Mouse (Mus musculus) urinary bladder, postnatal 14 days (tissue): Measurements from ENCODE around the gene Gm49342.
A peak's percentile ranks its signal among the peaks of the same experiment; 100 is the strongest.

Experiments used
- DNase-seq: peaks from one replicate; pipeline ENCODE4 v3.0.0; 2021; ENCODE audit warnings: low spot score

Gm49342 gene

GRCm38 (mm10) chr14:50981207-50981606 is 36.9 kb downstream of the Gm49342 start:
- no peak for DNase-seq

GRCm38 (mm10) chr14:50981837-50982236 is 37.5 kb downstream of the Gm49342 start:
- DNase-seq = no peak

- DNase-seq = no peak
Measured at GRCm38 (mm10) chr14:50987668-50988067, 43.4 kb downstream of the Gm49342 start.

DNA sequence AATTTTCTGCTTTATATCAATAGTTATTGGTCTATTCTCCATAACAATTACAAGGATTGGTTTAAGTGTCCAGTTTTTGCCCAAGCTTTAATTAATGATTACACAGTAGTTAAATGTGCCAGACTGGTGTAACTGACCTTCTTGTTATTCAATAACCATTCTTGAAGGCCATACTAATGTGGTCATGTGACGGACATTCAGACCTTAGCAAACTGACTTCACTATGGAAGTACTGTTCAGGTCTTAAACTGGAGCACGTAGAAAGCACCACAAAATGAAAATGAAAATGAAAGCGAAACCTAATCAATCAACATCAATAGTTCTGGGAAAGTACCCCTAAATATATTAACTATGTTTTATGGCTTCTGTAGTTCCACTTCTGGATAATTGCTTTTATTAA is 46.7 kb downstream of the Gm49342 start:
- DNase-seq = no peak

DNA sequence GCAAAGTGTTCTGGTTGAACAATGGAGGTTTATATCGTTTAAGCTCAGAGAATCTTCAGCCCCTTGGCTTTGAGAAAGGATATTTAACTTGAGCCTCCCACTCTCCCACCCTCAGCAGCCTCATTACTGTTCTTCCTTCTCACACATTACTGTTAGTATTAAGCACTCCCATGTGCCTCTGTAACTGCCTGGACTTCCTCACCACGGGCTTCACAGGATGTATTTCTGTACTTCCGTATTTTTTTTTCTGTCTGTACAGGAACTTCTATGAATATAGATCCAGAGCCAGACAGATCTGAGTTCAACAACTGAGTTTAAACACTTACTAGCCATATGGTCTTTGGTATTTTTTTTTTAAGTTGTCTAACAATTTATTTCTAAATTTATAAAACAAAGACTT is 52.8 kb downstream of the Gm49342 start:
- DNase-seq = no peak

DNA sequence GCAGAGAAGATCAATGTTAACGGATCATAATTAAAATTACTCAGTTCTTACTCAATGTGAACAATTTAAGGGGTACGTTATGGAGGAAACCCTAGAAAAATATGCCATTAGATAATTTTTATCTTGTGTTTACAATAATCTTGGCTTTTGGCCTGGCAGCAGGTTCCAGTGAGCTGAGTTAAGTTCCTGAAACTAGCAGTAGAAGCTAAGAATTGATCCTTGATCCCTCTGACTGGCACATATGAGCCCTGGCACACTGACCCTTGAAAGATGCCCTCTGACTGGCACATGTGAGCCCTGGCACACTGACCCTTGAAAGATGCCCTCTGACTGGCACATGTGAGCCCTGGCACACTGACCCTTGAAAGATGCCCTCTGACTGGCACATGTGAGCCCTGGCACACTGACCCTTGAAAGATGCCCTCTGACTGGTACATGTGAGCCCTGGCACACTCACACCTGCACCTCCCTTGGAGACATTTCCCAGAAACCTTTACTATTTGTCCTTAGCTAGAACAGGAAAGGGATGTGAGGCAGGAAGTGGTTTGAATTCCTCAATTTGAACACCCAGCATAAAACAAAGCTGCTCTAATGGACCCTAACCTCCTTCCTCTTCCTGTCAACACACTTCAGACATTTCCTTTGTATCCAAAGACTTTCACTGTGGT is 53.8 kb downstream of the Gm49342 start:
- DNase-seq = no peak

DNA sequence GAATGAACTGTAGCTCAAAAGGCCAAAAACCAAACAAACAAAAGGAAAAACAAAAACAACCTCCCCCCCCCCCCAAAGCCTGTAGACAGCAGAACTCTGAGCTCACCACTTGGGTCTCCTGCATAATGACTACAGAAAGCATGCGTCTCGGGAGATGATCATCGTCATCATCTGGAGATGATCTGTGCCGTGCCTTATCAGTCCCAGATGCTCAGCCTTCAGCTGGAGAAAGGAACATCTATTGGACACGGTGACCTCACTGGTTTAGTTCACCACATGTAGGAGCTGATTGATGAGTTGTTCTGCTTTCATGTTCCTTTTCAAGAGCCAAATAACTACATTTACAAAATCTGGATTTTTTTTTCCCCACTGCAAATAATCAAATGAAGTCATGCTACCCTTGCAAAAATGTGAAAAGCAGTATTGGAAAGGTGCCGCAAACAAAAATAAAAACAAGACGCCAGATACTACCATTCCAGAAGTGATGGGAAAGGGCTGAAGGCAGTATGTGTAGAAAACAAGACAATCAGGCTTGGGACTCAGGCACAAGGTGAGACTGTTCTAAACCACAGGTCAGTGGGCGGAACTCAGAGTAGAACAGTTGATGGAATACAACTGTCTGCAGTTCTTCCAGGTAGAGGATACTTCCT is 63.0 kb downstream of the Gm49342 start, which contains the start of gene Rnase10:
Gene Rnase10, plus strand, starts transcription at position 600 of the 650 bp plus-strand sequence.
- DNase-seq = no peak

GRCm38 (mm10) chr14:51007914-51008713 is 63.8 kb downstream of the Gm49342 start:
- DNase-seq = peak; percentile 60

GRCm38 (mm10) chr14:51008781-51009180 is 64.5 kb downstream of the Gm49342 start:
- no peak for DNase-seq

- no peak for DNase-seq
Measured at GRCm38 (mm10) chr14:51009572-51009971, 65.3 kb downstream of the Gm49342 start.
